Mouse (Mus musculus) midbrain, embryonic 13.5 days (tissue): ENCODE measurements around the gene Rbck1. TPM values are rescaled to one million over a fixed set of nuclear protein-coding genes. Genes with fewer than 3 reads are reported as not detected.
"Not testable (repeated sequence)": the region's sequence is repeated elsewhere in the genome, so short reads cannot be mapped to it uniquely, and the experiment has no call there.

Experiments
- ATAC-seq: fragments of 200-750 bp; cut with Nextera tagmentation; 2 replicates; pipeline ENCODE4 v1.8.0; 2017; ENCODE audit warnings: mild to moderate bottlenecking, moderate TSS enrichment, moderate library complexity
- H3K27ac ChIP-seq: fragments of 300-500 bp; sonication (generic); 2 replicates; pipeline ENCODE4 v1.5.1; 2015; ENCODE audit warnings: inconsistent platforms, mild to moderate bottlenecking, moderate library complexity
- H3K27me3 ChIP-seq: fragments of 300-500 bp; sonication (generic); 2 replicates; pipeline ENCODE4 v1.6.1; 2015; ENCODE audit warnings: mild to moderate bottlenecking, inconsistent platforms
- H3K36me3 ChIP-seq: fragments of 300-500 bp; sonication (generic); 2 replicates; pipeline ENCODE4 v1.6.1; 2015; ENCODE audit warnings: mild to moderate bottlenecking, inconsistent platforms
- H3K4me1 ChIP-seq: fragments of 300-500 bp; sonication (generic); replicated peaks from 2 replicates; pipeline ENCODE4 v1.6.1; 2015; ENCODE audit warnings: inconsistent platforms
- H3K4me2 ChIP-seq: fragments of 300-500 bp; sonication (generic); replicated peaks from 2 replicates; pipeline ENCODE4 v1.6.1; 2015; ENCODE audit warnings: moderate library complexity, mild to moderate bottlenecking, inconsistent platforms
- H3K4me3 ChIP-seq: fragments of 300-500 bp; sonication (generic); replicated peaks from 2 replicates; pipeline ENCODE4 v1.5.1; 2015; ENCODE audit warnings: mild to moderate bottlenecking, inconsistent platforms
- H3K9ac ChIP-seq: fragments of 300-500 bp; sonication (generic); replicated peaks from 2 replicates; pipeline ENCODE4 v1.6.1; 2015; ENCODE audit warnings: mild to moderate bottlenecking, inconsistent platforms
- H3K9me3 ChIP-seq: fragments of 300-500 bp; sonication (generic); 2 replicates; pipeline ENCODE4 v1.6.1; 2016; ENCODE audit warnings: mild to moderate bottlenecking, inconsistent platforms
- WGBS: fragments of 180-500 bp; shearing (Covaris S2); methylation state at CpG from one replicate; pipeline ENCODE4 v1.1.7; 2015; 5-methylcytosine and 5-hydroxymethylcytosine counted together
- polyA plus RNA-seq: library from polyadenylated mRNA; unstranded; fragments of >200 nt; fragmentation: Nextera tagmentation; extraction: Ambion mirVana; gene quantifications from 2 replicates; pipeline ENCODE4 v1.2.1, GENCODE M21; 2015

Rbck1 gene
- polyA plus RNA-seq, 1 experiment from 2014 or later = 108 TPM

- H3K9ac ChIP-seq = no peak overlapping the region
- H3K4me2 ChIP-seq = no peak overlapping the region
- 83% methylated on average over 5 of the region's 5 CpGs for WGBS
- H3K27me3 ChIP-seq = no peaks in the 10 kb centered on the region
- no peaks in the 10 kb centered on the region for H3K9me3 ChIP-seq
- H3K4me3 ChIP-seq = no peak overlapping the region
- no peak overlapping the region for H3K27ac ChIP-seq
- H3K4me1 ChIP-seq = 0 out of 2 replicates have a peak, but pooled peaks cover 6% of the 10 kb centered on the region
- ATAC-seq = no peak
- no peaks in the 10 kb centered on the region for H3K36me3 ChIP-seq
These were observed 27.2 kb upstream of the Rbck1 start for GRCm38 (mm10) chr2:152359616-152360015.

GRCm38 (mm10) chr2:152358977-152359376 is 26.5 kb upstream of the Rbck1 start:
- H3K36me3 ChIP-seq, H3K9me3 ChIP-seq, H3K4me3 ChIP-seq, H3K27me3 ChIP-seq, ATAC-seq, H3K9ac ChIP-seq, H3K4me2 ChIP-seq, H3K4me1 ChIP-seq, H3K27ac ChIP-seq: not testable (repeated sequence)
- 70% methylated on average over 5 of the region's 5 CpGs for WGBS

GRCm38 (mm10) chr2:152357254-152357653 is 24.8 kb upstream of the Rbck1 start:
- Histone ChIP-seq H3K27ac (no peak overlapping the region), H3K4me2 (no peak overlapping the region), H3K9ac (no peak overlapping the region), H3K4me3 (no peak overlapping the region), H3K9me3 (no peaks in the 10 kb centered on the region), H3K27me3 (no peaks in the 10 kb centered on the region), H3K36me3 (no peaks in the 10 kb centered on the region), H3K4me1 (no peaks in the 10 kb centered on the region)
- ATAC-seq = no peak
- WGBS = 90% methylated on average over 3 of the region's 3 CpGs

DNA sequence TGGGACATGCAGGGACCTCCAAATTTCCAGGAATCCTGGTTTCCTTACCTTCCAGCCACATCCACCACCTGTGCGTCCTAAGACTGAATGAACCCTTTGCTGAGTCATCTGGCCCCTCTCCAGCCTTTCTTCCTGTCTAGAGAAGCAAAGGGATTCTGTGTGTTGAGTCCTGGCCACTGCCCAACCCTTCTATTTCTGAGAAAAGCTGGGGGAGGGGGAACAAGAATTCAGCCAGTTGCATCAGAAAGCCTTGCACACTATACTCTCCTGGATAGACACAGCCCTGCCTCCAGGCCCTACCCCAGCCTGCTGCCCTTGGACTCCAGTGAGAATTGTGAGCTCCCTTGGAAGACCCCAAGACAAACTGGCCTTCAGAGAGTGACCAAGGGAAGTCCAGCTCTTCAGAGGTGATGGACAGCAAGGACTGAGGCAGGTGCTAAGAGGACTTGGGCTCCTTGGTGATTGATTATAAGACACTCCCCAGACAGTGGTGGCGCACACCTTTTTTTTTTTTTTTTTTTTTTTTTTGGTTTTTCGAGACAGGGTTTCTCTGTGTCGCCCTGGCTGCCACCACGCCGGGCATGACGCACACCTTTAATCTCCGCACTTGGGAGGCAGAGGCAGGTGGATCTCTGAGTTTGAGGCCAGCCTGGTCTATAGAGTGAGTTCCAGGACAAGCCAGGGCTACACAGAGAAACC is 17.5 kb upstream of the Rbck1 start:
- Histone ChIP-seq H3K36me3 (no peaks in the 10 kb centered on the region), H3K4me3 (no peak overlapping the region), H3K27me3 (peaks cover 6% of the 10 kb centered on the region; the same call in 1 of the 2 replicates), H3K27ac (no peak overlapping the region), H3K4me1 (no peaks in the 10 kb centered on the region), H3K4me2 (no peak overlapping the region), H3K9me3 (no peaks in the 10 kb centered on the region), H3K9ac (no peak overlapping the region)
- no peak for ATAC-seq
- WGBS = 91% methylated on average over 8 of the region's 8 CpGs

GRCm38 (mm10) chr2:152349205-152349604 is 16.8 kb upstream of the Rbck1 start:
- WGBS = 87% methylated on average over 6 of the region's 6 CpGs
- H3K36me3 ChIP-seq = no peaks in the 10 kb centered on the region
- no peak overlapping the region for H3K4me2 ChIP-seq
- no peak overlapping the region for H3K9ac ChIP-seq
- ATAC-seq = no peak
- peaks cover 5% of the 10 kb centered on the region for H3K4me1 ChIP-seq
- no peaks in the 10 kb centered on the region for H3K9me3 ChIP-seq
- no peak overlapping the region for H3K4me3 ChIP-seq
- peaks cover 12% of the 10 kb centered on the region for H3K27me3 ChIP-seq
- no peak overlapping the region for H3K27ac ChIP-seq

GRCm38 (mm10) chr2:152347722-152348121 is 15.3 kb upstream of the Rbck1 start:
- Histone ChIP-seq H3K36me3 (no peaks in the 10 kb centered on the region), H3K4me2 (no peak overlapping the region), H3K9me3 (no peaks in the 10 kb centered on the region), H3K9ac (no peak overlapping the region), H3K4me3 (no peak overlapping the region), H3K27ac (no peak overlapping the region), H3K27me3 (peaks cover 12% of the 10 kb centered on the region), H3K4me1 (peaks cover 17% of the 10 kb centered on the region)
- 81% methylated on average over 2 of the region's 2 CpGs for WGBS
- ATAC-seq = no peak

DNA sequence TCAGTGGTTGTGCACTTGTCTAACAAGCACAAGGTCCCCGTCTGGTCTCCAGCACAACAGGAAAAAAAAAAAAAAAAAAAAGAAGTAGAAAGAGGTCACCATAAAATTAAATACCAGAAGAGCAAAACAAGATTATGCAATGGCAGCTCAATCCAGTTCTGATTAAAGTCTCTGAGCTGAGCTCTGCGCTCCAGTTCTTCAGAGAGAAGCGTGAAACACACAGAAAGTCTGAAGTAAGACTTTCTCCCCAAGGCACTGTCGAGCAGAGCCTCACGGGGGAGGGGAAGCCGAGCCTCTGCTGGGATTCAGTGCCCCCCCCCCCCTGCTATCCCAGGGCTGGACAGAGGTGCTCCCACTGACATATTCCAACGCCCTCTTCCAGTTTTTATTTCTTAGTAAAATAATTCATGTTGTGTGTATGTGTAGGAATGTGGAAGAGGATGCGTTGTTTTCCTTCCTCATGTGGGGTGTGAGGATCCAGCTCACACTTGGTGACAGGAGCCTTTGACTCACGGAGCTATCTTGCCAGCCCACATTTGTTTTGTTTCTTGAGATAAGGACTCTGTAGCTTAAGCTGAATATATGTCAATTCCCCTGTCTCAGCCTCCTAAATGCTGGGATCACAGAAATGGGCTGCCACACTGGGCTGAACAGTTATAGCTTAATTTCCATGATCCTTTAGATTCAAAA is 14.5 kb upstream of the Rbck1 start:
- ATAC-seq = no peak
- no peaks in the 10 kb centered on the region for H3K9me3 ChIP-seq
- H3K27me3 ChIP-seq = peaks cover 12% of the 10 kb centered on the region
- no peak overlapping the region for H3K27ac ChIP-seq
- H3K4me2 ChIP-seq = no peak overlapping the region
- no peaks in the 10 kb centered on the region for H3K36me3 ChIP-seq
- 36% methylated on average over 9 of the region's 9 CpGs for WGBS
- no peak overlapping the region for H3K9ac ChIP-seq
- no peak overlapping the region for H3K4me3 ChIP-seq
- peaks cover 17% of the 10 kb centered on the region for H3K4me1 ChIP-seq

DNA sequence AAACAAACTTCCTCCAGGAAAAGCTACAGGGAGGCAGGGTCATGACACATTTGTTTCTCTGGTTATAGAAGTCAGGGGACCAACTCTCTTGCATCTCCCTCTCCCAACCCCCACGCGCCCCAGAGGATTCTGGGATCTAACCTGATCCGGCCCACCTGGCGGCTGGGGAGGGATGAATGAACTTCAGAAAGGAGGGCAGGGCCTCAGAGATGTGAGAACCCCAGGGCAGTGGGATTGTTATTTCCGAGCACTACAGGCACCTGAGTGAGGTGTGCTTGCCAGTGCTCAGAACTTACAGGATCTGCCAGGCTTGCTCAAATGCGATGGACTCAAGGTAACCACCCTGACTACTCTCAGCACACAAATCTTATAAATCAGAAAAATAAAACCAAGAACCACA is 12.9 kb upstream of the Rbck1 start:
- Histone ChIP-seq H3K9ac (no peak overlapping the region), H3K27me3 (peaks cover 12% of the 10 kb centered on the region), H3K36me3 (no peaks in the 10 kb centered on the region), H3K9me3 (no peaks in the 10 kb centered on the region), H3K4me3 (no peak overlapping the region), H3K4me2 (no peak overlapping the region), H3K4me1 (peaks cover 17% of the 10 kb centered on the region), H3K27ac (no peak overlapping the region)
- WGBS = 69% methylated on average over 6 of the region's 6 CpGs
- ATAC-seq = no peak

- Histone ChIP-seq H3K9ac (no peak overlapping the region), H3K27ac (no peak overlapping the region), H3K4me1 (peaks cover 17% of the 10 kb centered on the region), H3K27me3 (peaks cover 12% of the 10 kb centered on the region), H3K36me3 (no peaks in the 10 kb centered on the region), H3K9me3 (no peaks in the 10 kb centered on the region), H3K4me2 (no peak overlapping the region), H3K4me3 (peak overlapping the region; percentile 55; the same call in 1 of the 2 replicates)
- 62% methylated on average over 5 of the region's 5 CpGs for WGBS
- ATAC-seq = no peak
These were observed 12.5 kb upstream of the Rbck1 start for GRCm38 (mm10) chr2:152344909-152345308.

- Histone ChIP-seq H3K4me2 (peak overlapping the region; percentile 85), H3K4me1 (peaks cover 17% of the 10 kb centered on the region), H3K27me3 (peaks cover 12% of the 10 kb centered on the region), H3K9ac (peak overlapping the region; percentile 68), H3K9me3 (no peaks in the 10 kb centered on the region), H3K36me3 (no peaks in the 10 kb centered on the region), H3K27ac (no peak overlapping the region), H3K4me3 (peak overlapping the region; percentile 55)
- WGBS = 11% methylated on average over 10 of the region's 10 CpGs
- ATAC-seq = 0 out of 2 replicates have a peak, but pooled peaks have one; percentile 2
These were observed 11.9 kb upstream of the Rbck1 start for GRCm38 (mm10) chr2:152344361-152344760.

- peak within 1 kb of the TSS; percentile 68 for H3K9ac ChIP-seq
- H3K27ac ChIP-seq = peak within 1 kb of the TSS; percentile 53; the same call in 1 of the 2 replicates
These were observed 11.1 kb upstream of the Rbck1 start, which contains the start of gene Trib3 for GRCm38 (mm10) chr2:152343329-152344213. Trib3 (minus strand) TSS chr2:152344032.

More at GRCm38 (mm10) chr2:152343329-152344213, 11.1 kb upstream of the Rbck1 start, which contains the start of gene Trib3:
- peak within 1 kb of the TSS; percentile 85 for H3K4me2 ChIP-seq
- H3K36me3 ChIP-seq = no peaks in the 10 kb centered on the region
- WGBS = under 1% methylated on average over 52 of the region's 52 CpGs
- peaks cover 12% of the 10 kb centered on the region for H3K27me3 ChIP-seq
- H3K4me1 ChIP-seq = peaks cover 17% of the 10 kb centered on the region
- H3K9me3 ChIP-seq = no peaks in the 10 kb centered on the region
- H3K4me3 ChIP-seq = peak within 1 kb of the TSS; percentile 55
- ATAC-seq = peak; percentile 84
